Mouse (Mus musculus): ENCODE measurements around the gene Usp7. TPM values are rescaled to one million over a fixed set of nuclear protein-coding genes. Genes with fewer than 3 reads are reported as not detected.

Usp7 gene
- polyA plus RNA-seq, 1 experiment from 2014 or later = 28.4 TPM

GRCm38 (mm10) chr16:8680470-8680869, 111.6 kb downstream of the Usp7 start, which contains the start of gene Gm5767:
Gene Gm5767 (plus strand): TSS chr16:8680770.
- Histone ChIP-seq H3K27me3 (no peaks in the 10 kb centered on the region), H3K4me3 (replicated peaks) (no peak within 1 kb of the TSS), H3K36me3 (no peaks in the 10 kb centered on the region), H3K9ac (no peak within 1 kb of the TSS), H3K27ac (replicated peaks) (no peak within 1 kb of the TSS), H3K4me1 (no peaks in the 10 kb centered on the region), H3K9me3 (replicated peaks) (no peaks in the 10 kb centered on the region), H3K4me2 (replicated peaks) (no peak within 1 kb of the TSS)
- 82% methylated on average over 5 of the region's 5 CpGs for WGBS
- ATAC-seq (ENCODE audit: insufficient number of reproducible peaks, low FRiP score, low TSS enrichment, low read depth) = no peak

DNA sequence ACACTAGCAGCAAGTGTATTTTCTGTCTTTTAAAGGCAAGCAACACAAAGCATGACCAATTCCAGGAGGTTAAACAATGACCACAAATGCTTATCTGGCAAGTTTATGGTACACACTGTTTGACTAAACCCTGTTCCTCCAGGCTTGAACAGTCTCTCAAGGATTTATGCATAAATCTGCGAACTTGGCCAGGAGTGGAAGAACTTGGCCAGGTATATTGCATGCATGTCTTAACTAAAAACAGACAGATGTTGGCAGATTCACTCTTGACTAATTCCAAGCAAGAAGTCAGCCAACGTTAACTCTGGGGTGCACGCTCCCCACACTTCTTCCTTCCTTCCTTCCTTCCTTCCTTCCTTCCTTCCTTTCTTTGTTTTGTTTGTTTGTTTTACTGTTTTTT, 112.3 kb downstream of the Usp7 start:
- WGBS = 51% methylated on average over 3 of the region's 3 CpGs
- no peaks in the 10 kb centered on the region for H3K27me3 ChIP-seq
- H3K27ac ChIP-seq (replicated peaks) = no peak overlapping the region
- no peak overlapping the region for H3K4me2 ChIP-seq (replicated peaks)
- no peaks in the 10 kb centered on the region for H3K9me3 ChIP-seq (replicated peaks)
- H3K9ac ChIP-seq = no peak overlapping the region
- no peaks in the 10 kb centered on the region for H3K36me3 ChIP-seq
- ATAC-seq (ENCODE audit: insufficient number of reproducible peaks, low FRiP score, low TSS enrichment, low read depth) = no peak
- no peak overlapping the region for H3K4me3 ChIP-seq (replicated peaks)
- H3K4me1 ChIP-seq = no peaks in the 10 kb centered on the region

GRCm38 (mm10) chr16:8678676-8679075, 113.4 kb downstream of the Usp7 start:
- 74% methylated on average over 4 of the region's 4 CpGs for WGBS
- no peak overlapping the region for H3K9ac ChIP-seq
- ATAC-seq (ENCODE audit: insufficient number of reproducible peaks, low FRiP score, low TSS enrichment, low read depth) = no peak

DNA sequence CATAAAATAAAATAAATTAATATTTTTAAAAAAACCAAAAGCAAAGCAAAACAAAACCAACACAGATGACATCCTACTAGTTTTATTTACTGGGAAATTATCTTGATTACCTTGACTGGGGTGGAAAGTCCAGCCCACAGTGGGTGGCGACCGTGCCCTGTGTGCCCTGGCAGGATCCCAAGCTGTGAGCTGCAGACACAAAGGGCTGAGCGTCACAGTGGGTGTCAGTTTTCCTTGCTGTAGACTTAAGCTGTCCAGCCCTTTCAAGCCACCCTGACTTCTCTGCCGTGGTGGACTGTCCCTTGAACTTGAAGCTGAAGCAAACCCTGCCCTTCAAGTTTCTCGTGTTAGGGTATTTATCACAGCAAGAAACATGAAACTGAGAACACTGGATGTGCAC, 114.1 kb downstream of the Usp7 start:
- 45% methylated on average over 5 of the region's 5 CpGs for WGBS
- no peak overlapping the region for H3K4me2 ChIP-seq (replicated peaks)
- H3K4me1 ChIP-seq = no peaks in the 10 kb centered on the region
- no peak for ATAC-seq (ENCODE audit: insufficient number of reproducible peaks, low FRiP score, low TSS enrichment, low read depth)
- no peak overlapping the region for H3K9ac ChIP-seq
- no peaks in the 10 kb centered on the region for H3K9me3 ChIP-seq (replicated peaks)
- no peaks in the 10 kb centered on the region for H3K36me3 ChIP-seq
- H3K4me3 ChIP-seq (replicated peaks) = no peak overlapping the region
- no peak overlapping the region for H3K27ac ChIP-seq (replicated peaks)
- 0 out of 2 replicates have a peak, but pooled peaks cover 3% of the 10 kb centered on the region for H3K27me3 ChIP-seq

More at GRCm38 (mm10) chr16:8678676-8679075, 113.4 kb downstream of the Usp7 start:
- no peak overlapping the region for H3K27ac ChIP-seq (replicated peaks)
- H3K9me3 ChIP-seq (replicated peaks) = no peaks in the 10 kb centered on the region
- no peak overlapping the region for H3K4me3 ChIP-seq (replicated peaks)
- H3K4me1 ChIP-seq = no peaks in the 10 kb centered on the region
- no peak overlapping the region for H3K4me2 ChIP-seq (replicated peaks)
- H3K36me3 ChIP-seq = no peaks in the 10 kb centered on the region
- H3K27me3 ChIP-seq = 0 out of 2 replicates have a peak, but pooled peaks cover 3% of the 10 kb centered on the region

- no peak overlapping the region for H3K4me3 ChIP-seq (replicated peaks)
- no peak overlapping the region for H3K27ac ChIP-seq (replicated peaks)
- H3K4me1 ChIP-seq = no peaks in the 10 kb centered on the region
- no peak overlapping the region for H3K9ac ChIP-seq
- H3K4me2 ChIP-seq (replicated peaks) = no peak overlapping the region
- H3K9me3 ChIP-seq (replicated peaks) = no peaks in the 10 kb centered on the region
- H3K36me3 ChIP-seq = no peaks in the 10 kb centered on the region
- 53% methylated on average over 4 of the region's 4 CpGs for WGBS
- ATAC-seq (ENCODE audit: insufficient number of reproducible peaks, low FRiP score, low TSS enrichment, low read depth) = no peak
- H3K27me3 ChIP-seq = 0 out of 2 replicates have a peak, but pooled peaks cover 3% of the 10 kb centered on the region
Measured at GRCm38 (mm10) chr16:8676800-8677199, 115.3 kb downstream of the Usp7 start.

DNA sequence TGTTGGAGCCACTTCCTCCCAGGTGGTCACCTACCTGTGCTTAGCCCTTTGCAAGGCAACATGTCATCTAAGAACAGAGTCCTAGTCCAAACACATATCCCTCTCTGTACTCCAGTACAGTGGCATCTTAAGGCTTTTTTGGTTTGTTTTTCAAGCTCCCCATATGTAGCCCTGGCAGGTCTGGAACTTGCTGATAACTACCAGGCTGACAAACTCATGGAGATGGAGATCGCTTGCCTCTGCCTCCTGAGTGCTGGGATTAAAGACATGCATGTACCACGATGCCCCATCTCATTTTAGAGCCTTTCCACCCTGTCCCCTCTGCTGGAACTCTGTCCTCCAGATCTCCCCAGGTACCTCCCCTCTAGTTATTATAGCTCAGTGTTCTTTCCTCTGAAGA, 115.9 kb downstream of the Usp7 start:
- Histone ChIP-seq H3K27me3 (0 out of 2 replicates have a peak, but pooled peaks cover 3% of the 10 kb centered on the region), H3K36me3 (no peaks in the 10 kb centered on the region), H3K4me3 (replicated peaks) (no peak overlapping the region), H3K4me2 (replicated peaks) (no peak overlapping the region), H3K4me1 (peaks cover 3% of the 10 kb centered on the region; the same call in 1 of the 2 replicates), H3K27ac (replicated peaks) (no peak overlapping the region), H3K9ac (no peak overlapping the region), H3K9me3 (replicated peaks) (no peaks in the 10 kb centered on the region)
- WGBS = 73% methylated on average over 2 of the region's 2 CpGs
- no peak for ATAC-seq (ENCODE audit: insufficient number of reproducible peaks, low FRiP score, low TSS enrichment, low read depth)

- Histone ChIP-seq H3K27me3 (0 out of 2 replicates have a peak, but pooled peaks cover 3% of the 10 kb centered on the region), H3K27ac (replicated peaks) (no peak overlapping the region), H3K4me1 (peaks cover 10% of the 10 kb centered on the region), H3K9ac (no peak overlapping the region), H3K4me3 (replicated peaks) (no peak overlapping the region), H3K36me3 (no peaks in the 10 kb centered on the region), H3K4me2 (replicated peaks) (no peak overlapping the region), H3K9me3 (replicated peaks) (no peaks in the 10 kb centered on the region)
- ATAC-seq (ENCODE audit: insufficient number of reproducible peaks, low FRiP score, low TSS enrichment, low read depth) = no peak
- 77% methylated on average over 8 of the region's 8 CpGs for WGBS
Measured at GRCm38 (mm10) chr16:8675559-8675958, 116.5 kb downstream of the Usp7 start.

DNA sequence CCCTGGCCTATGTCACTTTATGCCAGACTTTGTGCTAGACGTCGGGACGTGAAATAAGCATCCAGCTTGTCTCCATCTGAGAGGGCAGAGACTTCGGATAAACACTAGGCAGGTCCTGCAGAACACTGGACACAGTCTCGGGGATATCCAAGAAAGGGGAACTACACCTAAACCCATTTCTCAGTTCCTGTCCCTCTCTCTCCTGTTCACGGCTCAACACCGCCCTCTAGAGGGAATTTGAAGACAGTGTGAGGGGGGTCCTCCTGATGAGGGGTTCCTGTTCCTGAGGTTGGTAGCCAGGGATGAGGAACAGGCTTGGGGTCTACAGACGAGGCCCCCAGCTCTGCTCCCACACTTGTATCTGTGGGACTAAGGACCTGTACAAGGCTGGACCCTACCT, 117.9 kb downstream of the Usp7 start:
- Histone ChIP-seq H3K27ac (replicated peaks) (no peak overlapping the region), H3K9ac (no peak overlapping the region), H3K27me3 (0 out of 2 replicates have a peak, but pooled peaks cover 3% of the 10 kb centered on the region), H3K4me1 (peaks cover 24% of the 10 kb centered on the region), H3K4me2 (replicated peaks) (no peak overlapping the region), H3K9me3 (replicated peaks) (no peaks in the 10 kb centered on the region), H3K4me3 (replicated peaks) (no peak overlapping the region), H3K36me3 (no peaks in the 10 kb centered on the region)
- no peak for ATAC-seq (ENCODE audit: insufficient number of reproducible peaks, low FRiP score, low TSS enrichment, low read depth)
- 5% methylated on average over 8 of the region's 8 CpGs for WGBS

DNA sequence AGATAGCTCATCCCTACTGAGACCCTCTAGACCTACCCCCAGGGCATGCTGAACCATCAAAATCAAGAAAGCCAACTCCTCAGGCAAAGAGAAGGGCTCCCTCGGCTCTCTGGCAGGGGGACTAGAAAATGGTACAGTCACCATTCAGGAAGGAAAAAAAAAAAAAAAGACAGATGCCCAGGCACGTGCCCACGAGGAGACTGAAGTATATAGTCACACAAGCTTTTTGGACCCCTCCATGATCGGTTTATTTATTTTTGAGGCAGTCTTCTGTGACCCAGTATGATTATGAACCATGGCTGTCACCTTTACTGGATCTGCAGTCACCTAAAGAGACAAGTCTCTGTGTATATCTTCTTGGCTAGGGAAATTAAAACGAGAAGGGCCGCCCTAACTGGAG, 118.8 kb downstream of the Usp7 start:
- no peak overlapping the region for H3K9ac ChIP-seq
- no peak for ATAC-seq (ENCODE audit: insufficient number of reproducible peaks, low FRiP score, low TSS enrichment, low read depth)
- peaks cover 32% of the 10 kb centered on the region for H3K4me1 ChIP-seq
- no peak overlapping the region for H3K4me3 ChIP-seq (replicated peaks)
- WGBS = 62% methylated on average over 6 of the region's 6 CpGs
- H3K9me3 ChIP-seq (replicated peaks) = no peaks in the 10 kb centered on the region
- H3K36me3 ChIP-seq = no peaks in the 10 kb centered on the region
- H3K27ac ChIP-seq (replicated peaks) = no peak overlapping the region
- no peak overlapping the region for H3K4me2 ChIP-seq (replicated peaks)
- 0 out of 2 replicates have a peak, but pooled peaks cover 3% of the 10 kb centered on the region for H3K27me3 ChIP-seq

DNA sequence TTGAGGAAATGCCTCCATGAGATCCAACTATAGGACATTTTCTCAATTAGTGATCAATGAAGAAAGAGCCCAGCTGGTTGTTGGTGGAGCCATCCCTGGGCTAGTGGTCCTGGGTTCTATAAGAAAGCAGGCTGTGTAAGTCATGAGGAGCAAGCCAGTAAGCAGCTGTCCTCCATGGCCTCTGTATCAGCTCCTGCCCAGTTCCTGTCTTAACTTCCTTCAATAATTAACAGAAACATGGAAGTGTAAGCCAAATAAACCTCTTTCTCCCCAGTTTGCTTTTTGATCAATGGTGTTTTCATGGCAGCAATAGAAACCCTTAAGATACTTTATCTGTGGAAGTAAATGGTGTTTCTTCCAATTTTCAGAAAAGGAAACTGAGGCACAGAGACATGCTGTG, 119.3 kb downstream of the Usp7 start:
- Histone ChIP-seq H3K4me2 (replicated peaks) (no peak overlapping the region), H3K9me3 (replicated peaks) (no peaks in the 10 kb centered on the region), H3K27ac (replicated peaks) (no peak overlapping the region), H3K36me3 (no peaks in the 10 kb centered on the region), H3K4me1 (peaks cover 37% of the 10 kb centered on the region), H3K9ac (no peak overlapping the region), H3K4me3 (replicated peaks) (no peak overlapping the region), H3K27me3 (0 out of 2 replicates have a peak, but pooled peaks cover 3% of the 10 kb centered on the region)
- no peak for ATAC-seq (ENCODE audit: insufficient number of reproducible peaks, low FRiP score, low TSS enrichment, low read depth)

DNA sequence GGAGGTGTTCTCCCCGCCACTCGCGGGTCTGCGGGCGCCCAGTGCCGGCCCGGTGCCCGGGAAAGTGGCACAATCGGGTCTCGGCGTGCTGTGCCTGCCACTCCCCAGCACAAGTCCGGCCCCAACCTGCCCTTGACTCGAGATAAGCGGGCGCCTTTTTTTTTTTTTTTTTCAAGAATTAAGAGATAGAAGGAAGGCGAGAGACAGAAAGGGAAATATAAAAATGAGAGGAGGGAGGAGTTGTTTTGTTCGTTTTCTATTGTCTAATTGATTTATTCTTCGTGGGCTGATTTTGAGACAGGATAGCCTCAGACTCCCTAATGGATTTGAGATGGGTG, 119.8 kb downstream of the Usp7 start:
- H3K4me2 ChIP-seq (replicated peaks) = peak overlapping the region; percentile 71
- 1% methylated on average over 18 of the region's 18 CpGs for WGBS
- no peak for ATAC-seq (ENCODE audit: insufficient number of reproducible peaks, low FRiP score, low TSS enrichment, low read depth)

More for the DNA sequence above, 119.8 kb downstream of the Usp7 start:
- Histone ChIP-seq H3K9me3 (replicated peaks) (no peaks in the 10 kb centered on the region), H3K4me1 (peaks cover 42% of the 10 kb centered on the region), H3K27me3 (0 out of 2 replicates have a peak, but pooled peaks cover 3% of the 10 kb centered on the region), H3K27ac (replicated peaks) (no peak overlapping the region; the same call in 1 of the 2 replicates), H3K4me3 (replicated peaks) (peak overlapping the region; percentile 58), H3K9ac (peak overlapping the region; percentile 29), H3K36me3 (no peaks in the 10 kb centered on the region)

Data from embryonic facial prominence, embryonic 15.5 days (tissue).